Mouse (Mus musculus): ENCODE measurements around the gene Gss.
"Not testable (repeated sequence)": the region's sequence is repeated elsewhere in the genome, so short reads cannot be mapped to it uniquely, and the experiment has no call there.

The Gss gene

GRCm38 (mm10) chr2:155619817-155620216 is 27.2 kb upstream of the Gss start:
- peak; percentile 73 to 82 for DNase-seq (ENCODE audit: low spot score in 2 of 2)

- DNase-seq (ENCODE audit: low spot score in 2 of 2): no peak
These were observed 24.4 kb upstream of the Gss start for GRCm38 (mm10) chr2:155616971-155617370.

GRCm38 (mm10) chr2:155613953-155614352 is 21.3 kb upstream of the Gss start:
- DNase-seq (ENCODE audit: low spot score in 2 of 2): no peak

- DNase-seq (ENCODE audit: low spot score in 2 of 2): peak; percentile 61 to 69
These were observed 20.7 kb upstream of the Gss start for GRCm38 (mm10) chr2:155613326-155613755.

- no peak for DNase-seq (ENCODE audit: low spot score in 2 of 2)
These were observed 19.4 kb upstream of the Gss start for GRCm38 (mm10) chr2:155611834-155612550.

GRCm38 (mm10) chr2:155610978-155611377 is 18.4 kb upstream of the Gss start, which contains the start of gene Myh7b:
Myh7b (plus strand) TSS chr2:155611212.
- no peak for DNase-seq (ENCODE audit: low spot score in 2 of 2)

- no peak for DNase-seq (ENCODE audit: low spot score in 2 of 2)
These were observed 13.8 kb upstream of the Gss start for GRCm38 (mm10) chr2:155606360-155606759.

GRCm38 (mm10) chr2:155605236-155605589 is 12.6 kb upstream of the Gss start:
- DNase-seq (ENCODE audit: low spot score in 2 of 2): not testable (repeated sequence)

GRCm38 (mm10) chr2:155604560-155605235 is 12.1 kb upstream of the Gss start:
- DNase-seq (ENCODE audit: low spot score in 2 of 2): no peak

GRCm38 (mm10) chr2:155603707-155604106 is 11.1 kb upstream of the Gss start:
- no peak for DNase-seq (ENCODE audit: low spot score in 2 of 2)

- DNase-seq (ENCODE audit: low spot score in 2 of 2): no peak
These were observed 2.9 kb upstream of the Gss start for GRCm38 (mm10) chr2:155595516-155595915.

- no peak for DNase-seq (ENCODE audit: low spot score in 2 of 2)
These were observed 259 bp upstream of the Gss start for GRCm38 (mm10) chr2:155592854-155593283.

GRCm38 (mm10) chr2:155591676-155592075 is 934 bp downstream of the Gss start:
- no peak for DNase-seq (ENCODE audit: low spot score in 2 of 2)

- DNase-seq (ENCODE audit: low spot score in 2 of 2): no peak
These were observed 1.7 kb downstream of the Gss start for GRCm38 (mm10) chr2:155590876-155591275.

- no peak for DNase-seq (ENCODE audit: low spot score in 2 of 2)
These were observed 3.1 kb downstream of the Gss start for GRCm38 (mm10) chr2:155589521-155589920.

- no peak for DNase-seq (ENCODE audit: low spot score in 2 of 2)
These were observed 4.5 kb downstream of the Gss start for GRCm38 (mm10) chr2:155588136-155588535.

- DNase-seq (ENCODE audit: low spot score in 2 of 2): no peak
These were observed 7.1 kb downstream of the Gss start for GRCm38 (mm10) chr2:155585486-155585885.

GRCm38 (mm10) chr2:155585082-155585481 is 7.5 kb downstream of the Gss start:
- no peak for DNase-seq (ENCODE audit: low spot score in 2 of 2)

GRCm38 (mm10) chr2:155583927-155584530 is 8.6 kb downstream of the Gss start:
- peak in 1 of 2 experiments; percentile 16 for DNase-seq (ENCODE audit: low spot score in 2 of 2)

- no peak for DNase-seq (ENCODE audit: low spot score in 2 of 2)
These were observed 9.6 kb downstream of the Gss start for GRCm38 (mm10) chr2:155582996-155583395.

- no peak for DNase-seq (ENCODE audit: low spot score in 2 of 2)
These were observed 10.1 kb downstream of the Gss start for GRCm38 (mm10) chr2:155582384-155582995.

- DNase-seq (ENCODE audit: low spot score in 2 of 2): no peak
These were observed 12.3 kb downstream of the Gss start for GRCm38 (mm10) chr2:155580331-155580730.

All from natural killer cell, adult 2 months (primary cell).